Mouse (Mus musculus) cerebellum, postnatal 36 days (tissue): ENCODE results near the gene Fam50b.

Experiments used
- DNase-seq, 2 experiments: peaks; one replicate each; pipeline ENCODE4 v3.0.0; 2021 to 2022; ENCODE audit warnings: mixed read lengths in 2 of 2

The Fam50b gene

GRCm38 (mm10) chr13:34739071-34739470 lies 4.4 kb downstream of the Fam50b start:
- no peak for DNase-seq

- no peak for DNase-seq
These were observed 6.6 kb downstream of the Fam50b start for GRCm38 (mm10) chr13:34741254-34741653.

GRCm38 (mm10) chr13:34741813-34742568 lies 7.3 kb downstream of the Fam50b start:
- DNase-seq, result no peak

- no peak for DNase-seq
These were observed 12.2 kb downstream of the Fam50b start for GRCm38 (mm10) chr13:34746811-34747210.

GRCm38 (mm10) chr13:34748530-34748929 lies 13.9 kb downstream of the Fam50b start:
- DNase-seq, result no peak

- DNase-seq, result no peak
These were observed 24.6 kb downstream of the Fam50b start for GRCm38 (mm10) chr13:34759202-34759601.

- DNase-seq, result no peak
These were observed 26.1 kb downstream of the Fam50b start for GRCm38 (mm10) chr13:34760518-34761287.

- DNase-seq, result no peak
These were observed 27.5 kb downstream of the Fam50b start for GRCm38 (mm10) chr13:34762136-34762535.

- no peak for DNase-seq
These were observed 28.2 kb downstream of the Fam50b start for GRCm38 (mm10) chr13:34762865-34763264.

GRCm38 (mm10) chr13:34765269-34765668 lies 30.6 kb downstream of the Fam50b start:
- no peak for DNase-seq

GRCm38 (mm10) chr13:34766572-34766971 lies 31.9 kb downstream of the Fam50b start:
- no peak for DNase-seq

- DNase-seq, result peak in 1 of 2 experiments; percentile 4
These were observed 33.1 kb downstream of the Fam50b start for GRCm38 (mm10) chr13:34767527-34768292.

GRCm38 (mm10) chr13:34776767-34777166 lies 42.1 kb downstream of the Fam50b start:
- no peak for DNase-seq

- no peak for DNase-seq
These were observed 46.4 kb downstream of the Fam50b start for GRCm38 (mm10) chr13:34780856-34781610.

GRCm38 (mm10) chr13:34781611-34782009 lies 47.0 kb downstream of the Fam50b start:
- no peak for DNase-seq

GRCm38 (mm10) chr13:34784818-34785217 lies 50.2 kb downstream of the Fam50b start:
- no peak for DNase-seq

GRCm38 (mm10) chr13:34786634-34787033 lies 52.0 kb downstream of the Fam50b start:
- no peak for DNase-seq

GRCm38 (mm10) chr13:34787546-34787945 lies 52.9 kb downstream of the Fam50b start:
- DNase-seq, result no peak

GRCm38 (mm10) chr13:34789176-34789818 lies 54.6 kb downstream of the Fam50b start:
- no peak for DNase-seq

- no peak for DNase-seq
These were observed 58.4 kb downstream of the Fam50b start for GRCm38 (mm10) chr13:34793066-34793465.

GRCm38 (mm10) chr13:34793816-34794215 lies 59.2 kb downstream of the Fam50b start:
- peak; percentile 29 to 43 for DNase-seq

- no peak for DNase-seq
These were observed 59.8 kb downstream of the Fam50b start for GRCm38 (mm10) chr13:34794426-34794825.
